Mouse (Mus musculus): ENCODE results near the gene H2-Aa.

Gene H2-Aa

GRCm38 (mm10) chr17:34305380-34306030 lies 17.9 kb upstream of the H2-Aa start, which contains the start of gene H2-Eb1:
Gene H2-Eb1 (plus strand): TSS chr17:34305867.
- TF ChIP-seq NANOG (IDR thresholded peaks at IDR 0.05; ENCODE audit: borderline replicate concordance, low read length), result no peak
- no peak for TF ChIP-seq CTCF (conservative IDR thresholded peaks at IDR 0.05; ENCODE audit: low read length)
- Histone ChIP-seq H3K4me3 (replicated peaks; ENCODE audit: low read length) (no peak within 1 kb of the TSS), H3K27me3 (ENCODE audit: insufficient read depth, low read length) (0 out of 2 replicates have a peak, but pooled peaks cover 3% of the 10 kb centered on the region), H3K9me3 (ENCODE audit: low read length) (peaks cover 14% of the 10 kb centered on the region), H3K36me3 (ENCODE audit: insufficient read depth, low read length) (no peaks in the 10 kb centered on the region), H3K4me1 (replicated peaks; ENCODE audit: low read depth, low read length) (peaks cover 3% of the 10 kb centered on the region; the same call in 1 of the 2 replicates)

- Histone ChIP-seq H3K36me3 (ENCODE audit: insufficient read depth, low read length) (no peaks in the 10 kb centered on the region), H3K9me3 (ENCODE audit: low read length) (peaks cover 6% of the 10 kb centered on the region), H3K4me3 (replicated peaks; ENCODE audit: low read length) (no peak overlapping the region), H3K4me1 (replicated peaks; ENCODE audit: low read depth, low read length) (peaks cover 3% of the 10 kb centered on the region; the same call in 1 of the 2 replicates), H3K27me3 (ENCODE audit: insufficient read depth, low read length) (0 out of 2 replicates have a peak, but pooled peaks cover 3% of the 10 kb centered on the region)
- TF ChIP-seq CTCF (conservative IDR thresholded peaks at IDR 0.05; ENCODE audit: low read length) (no peak), POU5F1 (IDR thresholded peaks at IDR 0.05; ENCODE audit: borderline replicate concordance, low read length) (no peak), NANOG (IDR thresholded peaks at IDR 0.05; ENCODE audit: borderline replicate concordance, low read length) (no peak)
These were observed 17.1 kb upstream of the H2-Aa start for GRCm38 (mm10) chr17:34304751-34305150.

GRCm38 (mm10) chr17:34303789-34304188 lies 16.2 kb upstream of the H2-Aa start:
- H3K4me3 ChIP-seq (replicated peaks; ENCODE audit: low read length), result no peak overlapping the region
- no peaks in the 10 kb centered on the region for H3K9me3 ChIP-seq (ENCODE audit: low read length)
- 0 out of 2 replicates have a peak, but pooled peaks cover 3% of the 10 kb centered on the region for H3K27me3 ChIP-seq (ENCODE audit: insufficient read depth, low read length)
- H3K4me1 ChIP-seq (replicated peaks; ENCODE audit: low read depth, low read length), result peaks cover 8% of the 10 kb centered on the region
- no peaks in the 10 kb centered on the region for H3K36me3 ChIP-seq (ENCODE audit: insufficient read depth, low read length)
- TF ChIP-seq CTCF (conservative IDR thresholded peaks at IDR 0.05; ENCODE audit: low read length) (no peak), NANOG (IDR thresholded peaks at IDR 0.05; ENCODE audit: borderline replicate concordance, low read length) (no peak), POU5F1 (IDR thresholded peaks at IDR 0.05; ENCODE audit: borderline replicate concordance, low read length) (no peak)

- peaks cover 10% of the 10 kb centered on the region; the same call in 1 of the 2 replicates for H3K27me3 ChIP-seq (ENCODE audit: insufficient read depth, low read length)
- no peak overlapping the region for H3K4me3 ChIP-seq (replicated peaks; ENCODE audit: low read length)
- H3K9me3 ChIP-seq (ENCODE audit: low read length), result no peaks in the 10 kb centered on the region
- peaks cover 8% of the 10 kb centered on the region for H3K4me1 ChIP-seq (replicated peaks; ENCODE audit: low read depth, low read length)
- TF ChIP-seq NANOG (IDR thresholded peaks at IDR 0.05; ENCODE audit: borderline replicate concordance, low read length) (no peak), POU5F1 (IDR thresholded peaks at IDR 0.05; ENCODE audit: borderline replicate concordance, low read length) (no peak), CTCF (conservative IDR thresholded peaks at IDR 0.05; ENCODE audit: low read length) (no peak)
- no peaks in the 10 kb centered on the region for H3K36me3 ChIP-seq (ENCODE audit: insufficient read depth, low read length)
These were observed 14.1 kb upstream of the H2-Aa start for GRCm38 (mm10) chr17:34301670-34302190.

DNA sequence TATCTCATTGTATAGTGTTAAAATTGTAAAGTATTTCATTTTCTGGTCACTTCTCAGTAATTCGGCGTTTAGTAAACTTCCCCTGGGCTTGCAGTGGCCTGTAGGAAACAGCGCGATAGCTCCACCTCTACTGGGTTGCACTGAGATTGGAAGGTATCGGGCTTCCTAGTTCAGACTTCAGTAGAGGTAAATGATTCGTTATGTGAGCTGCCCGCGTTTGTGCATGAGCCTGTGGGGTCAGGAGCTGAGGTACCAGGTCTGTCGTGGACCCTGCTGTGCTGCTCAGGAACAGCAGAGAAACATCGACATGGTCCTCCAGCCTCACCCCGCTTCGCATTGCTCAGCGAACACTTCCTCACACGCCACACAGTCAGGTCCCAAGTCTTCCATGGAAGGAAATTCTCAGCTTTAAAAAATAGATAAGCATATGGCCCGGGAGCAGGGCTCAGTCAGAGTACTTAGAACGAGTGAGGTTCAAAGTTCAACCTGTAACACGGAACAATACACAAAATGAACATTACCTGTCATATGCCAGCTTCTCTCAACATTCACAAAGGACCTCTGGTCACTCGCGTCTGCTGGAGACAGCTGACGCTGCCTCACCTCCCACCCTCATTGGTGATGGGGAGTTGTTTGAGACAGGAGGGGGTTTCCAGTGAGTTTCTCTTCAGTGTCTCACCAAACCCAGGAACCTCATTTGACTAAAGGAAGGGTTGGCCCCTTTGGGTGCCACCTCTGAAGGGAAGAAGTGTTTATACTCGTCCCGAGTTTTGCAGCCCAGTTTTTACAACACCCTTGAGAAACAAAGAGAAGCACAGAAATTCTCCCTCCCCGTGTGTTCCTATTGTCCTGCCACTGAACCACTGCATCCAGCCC lies 13.3 kb upstream of the H2-Aa start:
- Histone ChIP-seq H3K36me3 (ENCODE audit: insufficient read depth, low read length) (no peaks in the 10 kb centered on the region), H3K27me3 (ENCODE audit: insufficient read depth, low read length) (peaks cover 17% of the 10 kb centered on the region; the same call in 1 of the 2 replicates), H3K4me3 (replicated peaks; ENCODE audit: low read length) (no peak overlapping the region), H3K9me3 (ENCODE audit: low read length) (no peaks in the 10 kb centered on the region), H3K4me1 (replicated peaks; ENCODE audit: low read depth, low read length) (peaks cover 12% of the 10 kb centered on the region)
- TF ChIP-seq POU5F1 (IDR thresholded peaks at IDR 0.05; ENCODE audit: borderline replicate concordance, low read length), result no peak
- no peak for TF ChIP-seq CTCF (conservative IDR thresholded peaks at IDR 0.05; ENCODE audit: low read length)
- TF ChIP-seq NANOG (IDR thresholded peaks at IDR 0.05; ENCODE audit: borderline replicate concordance, low read length), result no peak

GRCm38 (mm10) chr17:34300071-34300470 lies 12.4 kb upstream of the H2-Aa start:
- H3K36me3 ChIP-seq (ENCODE audit: insufficient read depth, low read length), result no peaks in the 10 kb centered on the region
- H3K9me3 ChIP-seq (ENCODE audit: low read length), result no peaks in the 10 kb centered on the region
- H3K27me3 ChIP-seq (ENCODE audit: insufficient read depth, low read length), result peaks cover 20% of the 10 kb centered on the region; the same call in 1 of the 2 replicates
- peaks cover 15% of the 10 kb centered on the region for H3K4me1 ChIP-seq (replicated peaks; ENCODE audit: low read depth, low read length)
- TF ChIP-seq CTCF (conservative IDR thresholded peaks at IDR 0.05; ENCODE audit: low read length), result no peak
- TF ChIP-seq POU5F1 (IDR thresholded peaks at IDR 0.05; ENCODE audit: borderline replicate concordance, low read length), result no peak
- TF ChIP-seq NANOG (IDR thresholded peaks at IDR 0.05; ENCODE audit: borderline replicate concordance, low read length), result no peak
- no peak overlapping the region for H3K4me3 ChIP-seq (replicated peaks; ENCODE audit: low read length)

- no peaks in the 10 kb centered on the region for H3K36me3 ChIP-seq (ENCODE audit: insufficient read depth, low read length)
- peaks cover 15% of the 10 kb centered on the region for H3K4me1 ChIP-seq (replicated peaks; ENCODE audit: low read depth, low read length)
- no peaks in the 10 kb centered on the region for H3K9me3 ChIP-seq (ENCODE audit: low read length)
- peaks cover 20% of the 10 kb centered on the region; the same call in 1 of the 2 replicates for H3K27me3 ChIP-seq (ENCODE audit: insufficient read depth, low read length)
- TF ChIP-seq CTCF (conservative IDR thresholded peaks at IDR 0.05; ENCODE audit: low read length) (no peak), POU5F1 (IDR thresholded peaks at IDR 0.05; ENCODE audit: borderline replicate concordance, low read length) (no peak), NANOG (IDR thresholded peaks at IDR 0.05; ENCODE audit: borderline replicate concordance, low read length) (no peak)
- no peak overlapping the region for H3K4me3 ChIP-seq (replicated peaks; ENCODE audit: low read length)
These were observed 11.7 kb upstream of the H2-Aa start for GRCm38 (mm10) chr17:34299356-34299755.
